Mouse (Mus musculus) heart, adult 2 months (tissue): ENCODE measurements around the gene Golgb1. TPM values are rescaled to one million over a fixed set of nuclear protein-coding genes. Genes with fewer than 3 reads are reported as not detected.

Experiments
- DNase-seq, 2 experiments: peaks; one replicate each; pipeline ENCODE4 v3.0.0; 2021
- H3K27ac ChIP-seq: fragments of 200-600 bp; 2 replicates; pipeline ENCODE4 v1.8.1; 2022
- H3K27me3 ChIP-seq: fragments of 200-500 bp; 2 replicates; pipeline ENCODE4 v1.6.1; 2012; ENCODE audit warnings: mild to moderate bottlenecking, low read length, inconsistent platforms, mixed read lengths; ENCODE audit not compliant: control insufficient read depth, insufficient read depth
- H3K36me3 ChIP-seq: fragments of 200-500 bp; 2 replicates; pipeline ENCODE4 v1.6.1; 2012; ENCODE audit warnings: low read length, inconsistent platforms; ENCODE audit not compliant: control insufficient read depth, insufficient read depth
- H3K4me1 ChIP-seq: fragments of 200-500 bp; 2 replicates; pipeline ENCODE4 v1.6.1; 2011; ENCODE audit warnings: low read length; ENCODE audit not compliant: control insufficient read depth, insufficient read depth
- H3K4me3 ChIP-seq: fragments of 200-600 bp; 2 replicates; pipeline ENCODE4 v1.8.1; 2022
- H3K79me2 ChIP-seq: fragments of 200-500 bp; replicated peaks from 2 replicates; pipeline ENCODE4 v1.6.1; 2012; ENCODE audit warnings: mild to moderate bottlenecking, inconsistent platforms, low read length, moderate library complexity, mixed read lengths; ENCODE audit not compliant: control insufficient read depth, insufficient read depth
- H3K9ac ChIP-seq: fragments of 200-500 bp; 2 replicates; pipeline ENCODE4 v1.6.1; 2012; ENCODE audit warnings: low read depth, mild to moderate bottlenecking, control low read depth, inconsistent platforms, low read length, mixed read lengths
- CTCF ChIP-seq: fragments of 200-600 bp; IDR thresholded peaks from 2 replicates; pipeline ENCODE4 v1.8.1; 2022; ENCODE audit warnings: antibody characterized with exemption, mild to moderate bottlenecking, moderate library complexity
- EP300 ChIP-seq: fragments of 200-500 bp; IDR thresholded peaks from 2 replicates; pipeline ENCODE4 v1.6.1; 2011; ENCODE audit warnings: low read depth, low read length, control low read depth; ENCODE audit not compliant: insufficient read depth
- POLR2A ChIP-seq: fragments of 200-500 bp; IDR thresholded peaks from 2 replicates; pipeline ENCODE4 v1.6.1; 2011; ENCODE audit warnings: mild to moderate bottlenecking, low read depth, low read length, control low read depth; ENCODE audit not compliant: insufficient read depth
- WGBS: fragments of 180-500 bp; shearing (Covaris S2); methylation state at CpG from one replicate; pipeline ENCODE4 v1.1.7; 2018; 5-methylcytosine and 5-hydroxymethylcytosine counted together
- intact Hi-C: fragments of 180-260 bp; cut with DNase I; formaldehyde crosslinking; loops from one replicate; pipeline ENCODE4 v1.15.1; 2025
- polyA plus RNA-seq: library from polyadenylated mRNA; depleted of rRNA; stranded (reverse); fragments of >200 nt; gene quantifications from 2 replicates; pipeline ENCODE4 v1.2.3, GENCODE M21; 2012
- total RNA-seq, 2 experiments: library from RNA; stranded (reverse); gene quantifications; 2 replicates each; pipeline ENCODE4 v1.2.3; 2021

The Golgb1 gene
- total and polyA plus RNA-seq, 3 experiments, result 27.7 to 52.1 (median 41.6) TPM

- Histone ChIP-seq H3K27ac (no peak overlapping the region), H3K4me3 (no peak overlapping the region), H3K36me3 (no peaks in the 10 kb centered on the region; the same call in 1 of the 2 replicates), H3K27me3 (no peaks in the 10 kb centered on the region), H3K4me1 (no peaks in the 10 kb centered on the region), H3K9ac (no peak overlapping the region), H3K79me2 (no peaks in the 10 kb centered on the region)
- intact Hi-C loops, result no loop called here
- no peak for DNase-seq
- TF ChIP-seq EP300 (no peak), CTCF (no peak), POLR2A (no peak)
- 91% methylated on average over 8 of the region's 8 CpGs for WGBS
Measured at GRCm38 (mm10) chr16:36921067-36921613, 46.2 kb downstream of the Golgb1 start.

GRCm38 (mm10) chr16:36921980-36922379 lies 47.0 kb downstream of the Golgb1 start:
- no peaks in the 10 kb centered on the region for H3K4me1 ChIP-seq
- H3K9ac ChIP-seq, result no peak overlapping the region
- no peak for TF ChIP-seq CTCF
- no peak for TF ChIP-seq POLR2A
- TF ChIP-seq EP300, result no peak
- H3K27ac ChIP-seq, result no peak overlapping the region
- H3K79me2 ChIP-seq, result no peaks in the 10 kb centered on the region
- H3K4me3 ChIP-seq, result no peak overlapping the region
- WGBS, result 88% methylated on average over 6 of the region's 6 CpGs
- intact Hi-C loops, result no loop called here
- H3K36me3 ChIP-seq, result no peaks in the 10 kb centered on the region; the same call in 1 of the 2 replicates
- no peaks in the 10 kb centered on the region for H3K27me3 ChIP-seq
- no peak for DNase-seq

GRCm38 (mm10) chr16:36924312-36924711 lies 49.4 kb downstream of the Golgb1 start:
- no peaks in the 10 kb centered on the region for H3K27me3 ChIP-seq
- 94% methylated on average over 8 of the region's 8 CpGs for WGBS
- H3K27ac ChIP-seq, result no peak overlapping the region
- H3K79me2 ChIP-seq, result no peaks in the 10 kb centered on the region
- no peaks in the 10 kb centered on the region; the same call in 1 of the 2 replicates for H3K36me3 ChIP-seq
- H3K4me3 ChIP-seq, result no peak overlapping the region
- no peak for DNase-seq
- intact Hi-C loops, result no loop called here
- TF ChIP-seq EP300 (no peak), POLR2A (no peak), CTCF (no peak)
- no peak overlapping the region for H3K9ac ChIP-seq
- no peaks in the 10 kb centered on the region for H3K4me1 ChIP-seq

- 88% methylated on average over 6 of the region's 6 CpGs for WGBS
- Histone ChIP-seq H3K27me3 (no peaks in the 10 kb centered on the region), H3K9ac (no peak overlapping the region), H3K4me1 (no peaks in the 10 kb centered on the region), H3K36me3 (no peaks in the 10 kb centered on the region), H3K27ac (no peak overlapping the region), H3K4me3 (no peak overlapping the region), H3K79me2 (no peaks in the 10 kb centered on the region)
- intact Hi-C loops, result no loop called here
- TF ChIP-seq CTCF (no peak), POLR2A (no peak), EP300 (no peak)
- no peak for DNase-seq
Measured at GRCm38 (mm10) chr16:36925351-36925750, 50.4 kb downstream of the Golgb1 start.

- intact Hi-C loops, result no loop called here
- Histone ChIP-seq H3K27ac (no peak overlapping the region), H3K9ac (no peak overlapping the region), H3K4me3 (no peak overlapping the region), H3K4me1 (no peaks in the 10 kb centered on the region), H3K36me3 (no peaks in the 10 kb centered on the region), H3K27me3 (no peaks in the 10 kb centered on the region), H3K79me2 (no peaks in the 10 kb centered on the region)
- DNase-seq, result no peak
- TF ChIP-seq CTCF (no peak), EP300 (no peak), POLR2A (no peak)
- WGBS, result 74% methylated on average over 6 of the region's 6 CpGs
Measured at GRCm38 (mm10) chr16:36925797-36926196, 50.9 kb downstream of the Golgb1 start.

- H3K4me3 ChIP-seq, result no peak overlapping the region
- TF ChIP-seq CTCF, result no peak
- no peak for TF ChIP-seq EP300
- no peak for TF ChIP-seq POLR2A
- DNase-seq, result no peak
- no peaks in the 10 kb centered on the region for H3K27me3 ChIP-seq
- intact Hi-C loops, result no loop called here
- H3K4me1 ChIP-seq, result no peaks in the 10 kb centered on the region
- no peak overlapping the region for H3K9ac ChIP-seq
- no peak overlapping the region for H3K27ac ChIP-seq
- 91% methylated on average over 10 of the region's 10 CpGs for WGBS
- no peaks in the 10 kb centered on the region for H3K36me3 ChIP-seq
- no peaks in the 10 kb centered on the region for H3K79me2 ChIP-seq
Measured at GRCm38 (mm10) chr16:36926514-36927447, 51.8 kb downstream of the Golgb1 start.
